Mouse (Mus musculus) megakaryocyte-erythroid progenitor cell, adult 5-6 weeks (primary cell): ENCODE measurements around the gene Pygo1. TPM values are rescaled to one million over a fixed set of nuclear protein-coding genes. Genes with fewer than 3 reads are reported as not detected.
A peak's percentile ranks its signal among the peaks of the same experiment; 100 is the strongest.

Experiments used
- ATAC-seq: replicated peaks from 2 replicates; pipeline ENCODE4 v1.8.0; 2016; ENCODE audit warnings: mild to moderate bottlenecking, inconsistent platforms; ENCODE audit not compliant: severe bottlenecking, poor library complexity, low FRiP score, low TSS enrichment
- total RNA-seq, 2 experiments: library from RNA; stranded (forward) in 1 of 2; stranded (reverse) in 1 of 2; fragments of 200-1000, 215-1000 nt in 1 of 2; fragments of >200 nt in 1 of 2; fragmentation: Nextera tagmentation in 1 of 2; gene quantifications; 2 replicates each; pipeline ENCODE4 v1.2.3; 2014 to 2017

Gene Pygo1
- total RNA-seq (2014; fragmentation: Nextera tagmentation) (not detected in 2 replicates), total RNA-seq (2017) (not detected in 2 replicates)

- no peak for ATAC-seq
These were observed at the start of gene Pygo1 for GRCm38 (mm10) chr9:72925021-72925934. Pygo1 (plus strand) TSS chr9:72925645.

- no peak for ATAC-seq
These were observed 49.6 kb upstream of the Pygo1 start for GRCm38 (mm10) chr9:72875878-72876277.

- no peak for ATAC-seq
These were observed 47.5 kb upstream of the Pygo1 start for GRCm38 (mm10) chr9:72877905-72878304.

- no peak for ATAC-seq
These were observed 46.8 kb upstream of the Pygo1 start for GRCm38 (mm10) chr9:72878656-72879055.

GRCm38 (mm10) chr9:72879601-72880000 is 45.8 kb upstream of the Pygo1 start:
- ATAC-seq = no peak

- no peak for ATAC-seq
These were observed 45.1 kb upstream of the Pygo1 start for GRCm38 (mm10) chr9:72880225-72880960.

GRCm38 (mm10) chr9:72881026-72881768 is 44.2 kb upstream of the Pygo1 start:
- ATAC-seq = no peak

GRCm38 (mm10) chr9:72883940-72884339 is 41.5 kb upstream of the Pygo1 start:
- ATAC-seq = peak; percentile 78

- ATAC-seq = no peak
These were observed 35.7 kb upstream of the Pygo1 start for GRCm38 (mm10) chr9:72889777-72890176.

GRCm38 (mm10) chr9:72890499-72891085 is 34.9 kb upstream of the Pygo1 start:
- no peak for ATAC-seq

GRCm38 (mm10) chr9:72892761-72893160 is 32.7 kb upstream of the Pygo1 start:
- ATAC-seq = no peak

- no peak for ATAC-seq
These were observed 30.6 kb upstream of the Pygo1 start for GRCm38 (mm10) chr9:72894796-72895352.

GRCm38 (mm10) chr9:72902057-72902456 is 23.4 kb upstream of the Pygo1 start:
- ATAC-seq = no peak

GRCm38 (mm10) chr9:72902611-72903010 is 22.8 kb upstream of the Pygo1 start:
- peak; percentile 99 for ATAC-seq

GRCm38 (mm10) chr9:72906693-72907103 is 18.7 kb upstream of the Pygo1 start:
- no peak for ATAC-seq

- no peak for ATAC-seq
These were observed 14.1 kb upstream of the Pygo1 start for GRCm38 (mm10) chr9:72911381-72911780.

GRCm38 (mm10) chr9:72913551-72913950 is 11.9 kb upstream of the Pygo1 start:
- no peak for ATAC-seq

- no peak for ATAC-seq
These were observed 9.7 kb upstream of the Pygo1 start for GRCm38 (mm10) chr9:72915728-72916127.

- no peak for ATAC-seq
These were observed 2.4 kb upstream of the Pygo1 start for GRCm38 (mm10) chr9:72923068-72923467.
